Mouse (Mus musculus) ES-CJ7 (cell line): ENCODE measurements around the gene Lrrc51.

Source experiments
- DNase-seq: peaks from one replicate; pipeline ENCODE4 v3.0.0; 2011; ENCODE audit warnings: low read depth, low spot score

Lrrc51 gene

DNA sequence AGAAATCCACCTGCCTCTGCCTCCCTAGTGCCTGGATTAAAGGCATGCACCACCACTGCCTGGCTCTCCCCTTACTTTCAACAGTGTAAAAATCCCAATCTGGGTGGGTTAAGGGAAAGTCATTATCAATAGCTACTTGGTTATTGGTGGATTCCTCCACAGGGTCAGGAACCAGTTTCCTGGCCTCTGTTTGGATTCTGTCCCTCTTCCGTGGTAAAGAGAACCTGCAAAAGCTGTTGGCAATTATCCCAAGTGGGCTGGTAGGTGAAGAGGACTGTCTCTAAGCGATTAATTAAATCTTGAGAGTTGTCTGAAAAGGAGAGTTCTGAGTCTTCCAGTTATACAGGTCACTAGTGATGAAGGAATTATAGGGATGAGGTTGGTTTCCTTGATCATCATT, 4.7 kb upstream of the Lrrc51 start:
- DNase-seq = no peak

DNA sequence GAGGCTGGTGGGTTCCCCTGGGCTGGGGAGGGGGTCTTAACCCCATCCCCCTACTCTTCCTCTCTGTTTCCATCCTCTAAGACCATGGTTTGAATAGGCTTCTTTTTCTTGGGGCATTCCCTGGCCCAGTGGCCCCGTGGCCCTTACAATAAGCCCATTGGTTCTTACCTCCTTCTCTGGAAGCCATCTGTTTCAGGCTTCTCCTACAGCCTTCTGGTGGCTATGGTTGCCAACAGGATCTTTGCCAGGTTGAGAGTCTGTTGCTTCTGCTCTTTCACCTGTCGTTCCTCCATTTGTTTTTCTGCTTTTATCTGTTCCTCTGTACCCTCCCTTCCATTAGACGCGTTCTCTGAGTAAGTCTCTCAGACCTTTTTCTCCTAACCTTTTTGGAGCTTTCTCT, 3.9 kb upstream of the Lrrc51 start:
- DNase-seq = no peak

DNA sequence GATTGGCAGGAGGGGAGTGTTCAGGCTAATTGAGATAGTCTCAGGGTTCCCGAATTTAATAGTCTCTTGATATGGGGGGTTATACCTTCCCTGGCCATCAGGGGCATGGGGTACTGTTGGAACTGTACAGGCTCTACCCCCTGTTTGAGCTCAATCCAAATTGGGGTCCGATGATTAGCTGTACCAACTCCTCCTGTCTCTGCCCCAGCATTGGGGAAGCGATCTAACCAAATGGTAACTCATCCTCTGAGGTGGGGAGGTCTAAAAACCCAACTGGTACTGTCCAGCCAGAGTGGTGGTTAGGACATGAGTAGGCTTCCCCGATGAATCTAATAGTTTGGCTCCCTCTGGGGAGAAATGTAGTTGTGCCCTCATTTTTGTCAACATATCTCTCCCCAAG, 3.3 kb upstream of the Lrrc51 start:
- DNase-seq = no peak

DNA sequence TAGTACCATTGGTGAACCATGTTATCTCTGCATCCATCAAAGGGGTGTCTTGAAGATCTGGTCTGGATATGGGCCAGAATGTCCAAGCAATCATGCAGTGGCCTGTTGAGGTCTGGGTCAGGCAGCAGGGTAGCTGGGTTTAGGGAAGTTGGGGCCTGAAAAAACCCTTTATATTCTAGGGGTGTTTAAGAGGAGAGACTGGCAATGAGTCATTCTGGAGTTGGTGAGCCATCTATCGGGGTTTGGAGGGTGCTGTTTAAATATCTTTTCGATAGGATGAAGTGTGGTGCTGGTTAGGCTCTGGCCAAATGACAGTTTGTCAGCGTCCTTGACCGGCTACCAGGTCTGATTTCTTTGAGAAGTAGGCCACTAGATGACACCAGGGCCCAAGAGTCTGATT, 2.3 kb upstream of the Lrrc51 start:
- no peak for DNase-seq

DNA sequence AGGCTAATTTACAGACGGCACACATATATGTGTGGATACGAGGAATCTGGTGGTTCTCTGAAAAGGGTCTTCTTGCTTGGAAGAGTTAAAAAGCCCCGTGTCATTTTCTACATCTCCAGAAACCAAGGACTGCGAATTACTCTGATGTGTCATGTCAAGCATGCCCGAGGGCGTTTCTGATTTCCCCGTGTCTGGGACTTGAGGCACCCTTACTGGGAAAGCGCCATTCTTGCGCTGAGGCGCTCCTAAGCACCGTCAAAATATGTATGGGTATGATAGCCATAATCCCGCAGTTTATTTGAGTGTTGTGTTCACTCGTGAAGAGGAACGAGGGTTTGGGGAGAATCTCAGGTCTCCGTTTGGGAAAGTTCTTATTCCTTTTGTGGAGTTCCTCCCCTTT, 395 bp downstream of the Lrrc51 start:
- DNase-seq = no peak

DNA sequence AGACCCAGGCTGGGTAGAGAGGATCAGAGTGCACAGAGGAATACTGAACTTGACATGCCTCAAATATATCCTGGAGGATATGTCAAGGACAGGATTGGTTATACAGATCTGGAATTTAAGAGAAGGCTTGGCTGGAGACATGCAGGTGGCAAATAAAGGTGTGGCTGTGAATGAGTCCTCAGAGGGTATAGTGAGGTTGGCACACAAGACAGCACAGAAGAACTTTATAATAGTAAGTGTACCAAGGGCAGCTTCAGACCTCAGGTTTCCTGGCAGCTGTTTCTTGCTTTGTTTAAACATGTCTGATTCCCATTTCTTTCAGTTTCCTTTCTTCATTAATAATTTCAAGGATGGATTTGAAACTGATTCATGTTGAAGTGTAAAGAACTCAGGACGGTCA, 1.1 kb downstream of the Lrrc51 start:
- no peak for DNase-seq

DNA sequence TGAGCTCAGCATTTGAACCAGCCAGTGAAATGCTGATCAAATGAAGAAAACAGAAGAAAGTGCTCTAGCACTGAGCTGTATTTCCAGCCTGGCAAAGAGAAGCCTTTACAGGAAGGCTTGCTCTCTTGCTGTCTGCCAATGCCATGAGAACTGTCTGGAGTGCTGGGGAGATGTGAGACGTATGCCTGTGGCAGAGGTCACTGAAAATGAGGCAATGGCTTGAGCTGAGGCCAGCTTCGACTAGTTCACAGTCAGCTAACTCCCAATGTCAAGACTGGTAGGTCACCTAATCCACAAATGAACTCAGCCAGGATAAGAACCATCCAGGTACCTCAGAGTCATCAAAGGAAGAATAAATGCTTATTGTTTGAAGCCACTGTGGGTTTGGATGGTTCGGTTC, 5.6 kb downstream of the Lrrc51 start:
- no peak for DNase-seq

DNA sequence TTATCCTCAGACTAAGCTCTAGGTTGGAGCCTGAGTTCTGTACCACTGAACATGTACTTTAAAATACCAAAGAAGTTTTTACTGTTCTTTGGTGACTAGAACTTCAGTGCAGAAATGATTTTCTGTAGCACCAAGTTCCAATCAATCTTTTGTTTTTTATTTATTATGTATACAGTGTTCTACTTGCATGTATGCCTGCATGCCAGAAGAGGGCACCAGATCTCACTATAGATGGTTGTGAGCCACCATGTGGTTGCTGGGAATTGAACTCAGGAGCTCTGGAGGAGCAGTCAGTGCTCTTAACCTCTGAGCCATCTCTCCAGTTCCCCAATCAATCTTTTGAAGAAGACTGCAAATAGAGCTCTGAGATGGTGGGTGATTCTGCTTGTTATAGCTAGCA, 7.8 kb downstream of the Lrrc51 start:
- peak; percentile 30 for DNase-seq

DNA sequence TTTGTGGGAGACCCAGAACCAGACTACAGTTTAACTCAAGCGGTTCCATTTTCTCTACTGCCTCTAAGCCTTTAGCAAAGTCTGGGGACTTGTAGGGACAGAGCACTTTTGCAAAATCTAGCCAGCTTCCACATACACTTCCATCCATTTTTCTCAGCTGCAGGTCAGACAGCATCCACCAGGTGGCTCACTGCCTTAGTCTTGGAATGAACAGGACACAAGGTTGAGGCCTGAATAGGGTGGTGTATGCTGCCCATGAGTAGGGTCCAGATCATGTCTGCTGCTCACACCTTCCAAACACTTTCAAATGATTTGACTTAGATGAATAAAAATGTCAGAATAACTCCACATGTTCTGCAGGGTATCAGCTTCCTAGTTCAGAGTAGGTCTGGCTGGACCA, 15.6 kb downstream of the Lrrc51 start:
- DNase-seq = peak; percentile 72

DNA sequence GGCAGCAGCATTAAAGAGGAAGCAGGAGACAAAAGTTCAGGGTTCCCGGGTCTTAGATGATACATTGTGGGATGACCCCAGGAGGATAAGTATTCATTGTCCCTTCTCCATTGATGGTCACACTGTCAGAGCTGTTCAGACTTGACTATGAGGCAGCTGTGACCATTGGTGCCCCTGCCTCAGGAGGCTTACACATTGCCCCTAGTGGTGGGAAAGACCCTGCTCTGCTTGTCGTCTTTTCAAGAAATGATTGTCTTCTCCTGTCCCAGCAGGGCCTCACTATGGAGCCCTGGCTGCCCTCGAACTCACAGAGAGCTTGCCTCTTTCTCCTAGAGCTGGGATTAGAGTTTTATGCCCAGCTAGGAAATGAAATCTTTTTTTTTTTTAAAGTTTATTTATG, 21.7 kb downstream of the Lrrc51 start:
- peak; percentile 74 for DNase-seq

DNA sequence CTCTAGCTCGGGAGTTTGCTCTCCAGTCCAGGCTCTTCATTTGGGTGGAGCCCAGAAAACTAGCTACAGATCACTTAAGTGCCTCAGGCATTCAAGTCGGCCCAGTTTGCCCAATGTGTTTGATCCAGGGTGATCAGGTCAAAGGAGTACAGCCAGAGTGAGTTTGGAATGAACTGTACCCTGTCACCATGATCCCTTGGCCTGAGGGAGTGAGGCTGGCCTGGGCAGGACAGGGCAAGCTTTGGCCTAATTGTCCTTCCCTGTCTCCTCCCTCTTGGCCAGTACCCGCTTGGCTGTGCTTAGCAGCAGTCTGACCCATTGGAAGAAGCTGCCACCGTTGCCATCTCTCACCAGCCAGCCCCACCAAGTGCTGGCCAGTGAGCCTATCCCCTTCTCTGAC, 23.6 kb downstream of the Lrrc51 start:
- no peak for DNase-seq

DNA sequence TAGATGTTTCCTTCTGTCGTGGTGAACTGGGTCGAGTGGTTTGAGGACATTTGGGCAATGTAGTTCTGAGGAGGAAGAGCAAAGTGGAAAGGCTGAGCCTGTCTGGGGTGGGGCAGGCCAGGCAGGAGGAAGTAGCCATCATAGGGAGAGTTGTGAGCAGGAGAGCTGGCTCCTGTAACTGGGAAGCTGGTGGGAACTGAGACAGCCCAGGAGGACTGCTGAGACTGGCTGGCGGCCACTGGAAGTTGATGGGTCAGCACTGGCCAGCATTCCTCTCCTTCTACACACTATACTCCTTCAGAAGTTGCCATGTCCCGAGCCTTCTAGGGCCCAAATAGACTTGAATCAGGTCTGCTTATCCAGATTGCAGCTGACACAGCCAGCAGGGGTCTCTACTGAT, 25.3 kb downstream of the Lrrc51 start:
- no peak for DNase-seq

DNA sequence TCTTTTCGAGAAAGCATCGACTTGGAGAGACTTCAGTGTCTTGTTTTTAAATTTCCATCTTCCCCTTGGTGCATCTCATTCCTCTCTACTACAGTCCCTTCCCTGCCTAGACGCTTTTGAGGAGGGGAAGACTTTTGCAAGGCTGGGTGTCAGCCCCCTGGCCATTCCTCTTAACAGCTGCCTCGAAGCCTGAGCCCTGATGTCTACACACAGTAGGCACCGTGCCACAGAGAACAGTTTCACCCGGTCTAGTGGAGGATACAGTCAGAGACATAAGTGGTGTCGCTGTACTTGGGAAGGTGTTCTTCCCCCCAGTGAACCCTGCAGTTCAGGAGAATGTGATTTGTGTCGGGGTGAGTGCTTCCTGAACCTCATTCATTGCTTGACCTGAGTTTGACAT, 27.0 kb downstream of the Lrrc51 start:
- DNase-seq = no peak

DNA sequence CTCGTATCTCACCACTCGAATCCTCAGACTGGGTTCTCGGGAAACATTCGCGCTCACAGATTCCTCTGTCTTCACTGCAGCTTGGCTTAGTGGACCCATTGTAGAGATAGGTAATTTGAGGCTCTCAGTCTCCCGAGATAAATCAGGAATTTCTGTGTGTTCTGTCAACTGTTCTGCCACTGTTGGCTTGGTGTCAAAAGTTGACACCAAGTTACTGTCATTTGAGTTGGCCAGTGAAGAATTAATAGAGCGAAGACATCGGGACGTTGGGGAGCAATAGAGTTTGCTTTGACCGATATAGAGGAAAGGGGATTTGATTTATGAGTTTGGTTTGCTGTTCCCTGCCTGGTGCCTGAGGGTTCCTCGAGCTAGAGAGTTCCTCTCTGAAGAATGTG, 27.4 kb downstream of the Lrrc51 start, which contains the start of gene Tomt:
Tomt (minus strand) TSS at position 73 of the 395 bp plus-strand sequence.
- no peak for DNase-seq

DNA sequence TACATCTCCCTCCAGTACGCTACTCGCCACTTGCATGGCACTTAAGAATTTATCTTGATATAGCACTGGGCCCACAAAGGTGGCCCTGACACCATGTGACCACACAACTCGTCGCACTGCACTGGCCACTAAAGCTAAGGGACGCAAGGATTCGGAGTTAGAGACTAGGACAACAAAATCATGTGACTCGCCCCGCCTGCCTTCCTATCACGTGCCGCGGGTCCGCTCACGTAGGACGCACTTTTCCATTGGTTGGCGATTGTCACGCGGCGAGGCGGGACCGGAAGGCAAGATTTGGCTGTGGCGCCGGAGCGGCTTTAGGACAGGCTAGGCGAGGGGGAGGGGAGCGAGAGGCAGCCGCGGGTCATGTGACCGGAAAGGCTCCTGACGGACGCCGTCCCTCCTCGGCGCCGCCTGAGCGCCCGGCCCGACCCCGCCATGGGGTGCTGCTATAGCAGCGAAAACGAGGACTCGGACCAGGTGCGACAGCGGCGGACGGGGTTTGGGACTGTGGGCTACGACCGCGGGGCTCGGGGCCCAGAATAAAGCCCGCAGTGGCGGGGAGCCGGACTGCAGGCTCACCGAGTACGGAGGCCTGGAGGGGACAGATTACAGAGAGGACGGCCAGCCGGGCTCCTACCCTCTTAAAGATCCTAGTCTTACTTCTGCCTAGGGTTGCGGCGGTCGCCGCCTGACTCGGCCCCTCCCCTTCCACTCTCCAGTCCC, 28.0 kb downstream of the Lrrc51 start, which contains the start of gene Lamtor1:
Lamtor1 (plus strand) TSS at position 344 of the 726 bp plus-strand sequence.
- DNase-seq = peak; percentile 99

DNA sequence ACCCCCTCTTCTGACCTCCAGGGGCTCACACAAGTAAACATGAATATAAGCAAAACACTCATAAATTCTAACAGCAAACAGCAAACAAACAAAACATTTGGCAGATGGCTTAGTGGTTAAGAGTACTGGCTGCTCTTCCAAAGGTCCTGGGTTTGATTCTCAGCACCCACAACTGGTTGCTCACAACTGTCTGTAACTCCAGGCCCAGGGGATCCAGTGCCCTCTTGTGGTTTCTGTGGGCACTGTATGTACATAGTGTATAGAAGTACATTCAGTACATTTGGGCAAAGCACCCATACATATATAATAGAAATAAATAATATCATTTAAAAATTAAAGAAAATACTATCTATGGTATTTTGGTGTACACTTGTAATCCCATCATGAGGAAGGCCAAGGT, 30.8 kb downstream of the Lrrc51 start:
- DNase-seq = peak; percentile 39

DNA sequence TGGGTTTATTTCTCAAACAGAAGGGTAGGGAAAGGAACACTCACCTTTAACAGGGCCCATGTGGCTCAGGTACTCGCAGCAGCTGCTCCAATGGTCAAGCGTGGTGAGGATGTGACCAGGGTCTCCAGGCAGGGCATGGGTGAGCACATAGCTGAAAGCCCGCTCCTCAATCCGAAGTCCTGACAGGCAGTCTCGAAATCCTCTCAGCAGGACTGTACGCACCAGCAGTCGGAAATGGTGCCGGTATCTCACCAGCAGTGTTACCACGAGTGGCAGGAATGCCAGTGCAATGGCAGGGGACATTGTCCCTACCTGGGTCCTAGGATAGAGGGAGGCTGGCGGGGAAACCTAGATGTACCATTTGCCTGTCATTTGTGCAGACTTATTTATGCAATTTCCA, 31.7 kb downstream of the Lrrc51 start:
- DNase-seq = no peak

DNA sequence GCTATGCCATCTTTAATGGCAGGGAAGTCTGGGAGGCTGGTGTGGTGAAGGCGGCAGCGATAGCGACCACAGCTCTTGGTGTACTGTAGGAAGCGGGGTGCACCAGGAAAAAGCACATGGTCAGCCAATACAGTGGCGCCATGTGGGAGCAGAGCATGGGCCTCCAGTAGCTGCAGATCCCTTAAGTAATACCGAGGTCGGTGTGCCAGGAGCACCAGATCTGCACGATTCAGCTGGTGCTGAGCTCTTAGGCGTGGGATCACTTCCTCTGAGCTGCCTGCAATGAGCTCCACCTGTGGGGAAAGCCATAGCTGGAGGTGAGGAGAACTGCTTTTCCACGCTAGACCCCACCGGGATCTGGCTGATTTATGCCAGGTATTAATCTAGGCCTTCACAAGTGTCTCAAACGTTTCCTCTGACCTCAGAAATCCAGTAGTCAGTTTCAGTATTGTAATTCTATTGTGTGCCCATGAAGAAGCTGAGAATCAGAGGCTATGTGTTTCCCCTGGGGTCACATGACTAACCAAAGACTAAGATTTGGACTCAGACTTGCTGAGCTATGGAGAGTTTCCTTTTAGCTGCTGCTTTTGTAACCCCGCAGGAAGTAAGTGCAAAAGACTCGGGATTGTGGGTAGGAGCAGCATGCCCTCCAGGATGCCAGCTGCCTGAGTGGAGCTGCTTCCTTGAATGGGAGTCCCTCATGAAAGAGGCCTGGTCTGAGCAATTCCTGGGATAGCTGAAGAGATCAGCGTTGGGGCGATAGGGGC, 33.2 kb downstream of the Lrrc51 start:
- no peak for DNase-seq

DNA sequence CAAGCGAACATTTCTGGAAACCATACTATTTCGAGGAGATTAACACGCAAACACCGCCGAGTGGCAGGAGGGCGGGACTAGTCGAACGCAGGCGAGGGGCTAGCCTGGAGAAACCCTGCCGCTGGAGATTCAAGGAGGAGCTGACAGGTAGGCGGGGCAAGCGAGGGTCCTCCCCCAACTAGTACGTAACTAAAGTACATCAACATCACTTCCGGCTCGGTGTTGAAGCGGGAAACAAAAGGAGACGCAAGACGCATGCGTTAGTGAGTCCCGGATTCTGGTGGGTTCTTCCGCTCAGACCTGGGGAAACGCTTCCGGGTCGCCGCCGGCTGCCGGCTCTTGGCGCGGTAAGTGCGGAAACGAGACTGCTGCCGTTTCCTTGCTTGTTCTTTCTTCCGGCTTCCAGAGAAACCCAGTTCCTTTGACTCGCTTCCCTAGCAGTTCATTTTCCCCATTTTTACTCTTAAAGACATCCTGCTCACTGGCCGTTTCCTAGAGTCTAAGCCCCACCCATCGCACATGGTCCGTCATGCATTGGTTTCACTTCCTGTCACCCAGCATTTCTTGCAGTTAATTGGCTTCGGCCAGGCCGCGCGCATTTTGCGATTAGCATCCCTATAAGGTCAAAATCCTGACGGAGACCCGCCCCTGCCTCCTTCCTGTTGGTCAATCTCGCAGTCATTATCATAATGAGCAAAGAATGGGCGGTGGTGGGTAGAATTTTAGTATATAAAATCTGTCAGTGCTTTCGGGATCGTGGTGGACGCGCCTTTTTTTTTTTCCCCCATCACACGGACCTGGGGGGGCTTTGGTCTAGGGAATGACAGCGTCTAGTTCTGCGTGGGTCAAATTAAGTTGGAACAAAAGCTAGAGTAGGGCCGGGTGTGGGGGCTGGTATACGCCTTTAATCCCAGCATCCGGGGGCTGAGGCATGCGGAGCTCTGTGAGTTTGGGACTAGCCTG, 37.3 kb downstream of the Lrrc51 start:
- peak; percentile 100 for DNase-seq

DNA sequence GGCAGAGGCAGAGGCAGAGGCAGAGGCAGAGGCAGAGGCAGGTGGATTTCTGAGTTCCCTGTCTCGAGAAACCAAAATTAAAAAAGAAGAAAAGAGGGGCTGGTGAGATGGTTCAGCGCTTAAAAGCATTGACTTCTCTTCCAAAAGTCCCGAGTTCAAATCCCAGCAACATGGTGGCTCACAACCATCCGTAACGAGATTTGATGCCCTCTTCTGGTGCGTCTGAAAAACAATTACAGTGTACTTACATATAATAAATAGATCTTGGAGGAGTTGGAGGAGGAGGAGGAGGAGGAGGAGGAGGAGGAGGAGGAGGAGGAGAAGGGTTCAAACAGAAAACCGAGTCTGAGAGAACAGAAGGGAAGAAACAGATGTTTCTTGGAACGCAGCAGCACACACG, 38.0 kb downstream of the Lrrc51 start:
- no peak for DNase-seq

DNA sequence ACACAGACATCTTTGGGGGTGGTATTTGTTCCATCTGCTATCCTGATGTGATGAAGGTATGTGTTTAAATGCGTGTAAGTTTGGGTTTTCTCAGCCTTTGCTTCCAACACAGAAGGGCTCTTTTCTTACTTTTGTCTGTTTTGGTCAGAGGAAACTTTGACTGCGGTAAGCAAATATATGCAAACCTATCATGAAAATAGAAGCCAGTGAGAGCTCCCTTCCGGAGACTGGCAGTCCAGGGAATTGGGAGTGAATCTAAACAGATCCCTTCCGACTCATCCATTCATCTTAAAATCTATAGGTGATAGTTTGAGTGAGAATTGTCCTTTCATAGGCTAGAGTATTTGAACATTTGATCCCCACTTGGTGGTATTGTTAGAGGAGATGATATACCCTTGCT, 45.2 kb downstream of the Lrrc51 start:
- DNase-seq = no peak

DNA sequence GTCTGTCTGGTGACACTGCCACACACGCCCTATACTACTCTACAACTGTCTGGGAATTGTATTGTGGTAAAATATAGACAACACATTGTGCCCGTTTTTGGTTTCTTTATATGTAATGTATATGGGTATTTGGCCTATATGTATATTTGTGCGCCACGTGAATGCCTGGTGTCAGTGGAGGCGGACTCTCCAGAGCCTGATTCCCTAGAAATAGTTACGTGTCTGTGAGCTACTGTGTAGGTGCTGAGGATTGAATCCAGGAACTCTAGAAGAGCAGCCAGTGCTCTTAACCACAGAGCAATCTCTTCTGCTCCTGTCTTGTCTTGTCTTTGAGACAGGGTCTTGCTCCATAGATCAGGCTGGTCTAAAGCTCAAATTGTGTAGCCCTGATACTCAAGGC, 47.4 kb downstream of the Lrrc51 start:
- no peak for DNase-seq
